Mouse (Mus musculus) liver, adult 2 months (tissue): Measurements from ENCODE around the gene Ppp1r3c.

Source experiments
- CTCF ChIP-seq: fragments of 200-500 bp; IDR thresholded peaks from 2 replicates; pipeline ENCODE4 v1.5.1; 2011; ENCODE audit warnings: low read depth, low read length, control low read depth
- POLR2A ChIP-seq: fragments of 200-500 bp; IDR thresholded peaks from 2 replicates; pipeline ENCODE4 v1.6.1; 2011; ENCODE audit warnings: low read length, control low read depth; ENCODE audit not compliant: insufficient read depth; ENCODE audit errors: extremely low read depth

DNA sequence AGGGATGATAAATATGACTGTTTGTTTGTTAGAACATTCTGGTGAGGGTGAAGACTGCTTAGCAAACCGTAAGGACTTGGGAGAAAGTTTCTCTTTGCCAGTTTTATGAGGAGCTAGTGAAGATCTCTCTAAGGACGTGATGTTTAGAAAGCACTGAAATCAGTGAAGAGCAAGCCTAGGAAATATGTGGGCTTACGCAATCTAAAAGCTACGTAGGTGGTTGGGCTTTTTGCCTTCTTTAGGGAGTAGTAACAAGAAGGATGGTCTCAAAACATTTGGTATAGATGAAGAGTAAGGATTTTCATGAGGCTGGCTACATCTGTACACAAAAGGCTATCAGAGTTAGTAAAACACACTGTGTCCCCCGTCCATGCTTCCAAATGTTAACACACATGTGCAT lies 28.0 kb upstream of the Ppp1r3c start:
- TF ChIP-seq CTCF (no peak), POLR2A (no peak)
